Mouse (Mus musculus): ENCODE data around the gene Oaz3. TPM values are rescaled to one million over a fixed set of nuclear protein-coding genes. Genes with fewer than 3 reads are reported as not detected.

Oaz3 gene
- total RNA-seq (2023): not detected

DNA sequence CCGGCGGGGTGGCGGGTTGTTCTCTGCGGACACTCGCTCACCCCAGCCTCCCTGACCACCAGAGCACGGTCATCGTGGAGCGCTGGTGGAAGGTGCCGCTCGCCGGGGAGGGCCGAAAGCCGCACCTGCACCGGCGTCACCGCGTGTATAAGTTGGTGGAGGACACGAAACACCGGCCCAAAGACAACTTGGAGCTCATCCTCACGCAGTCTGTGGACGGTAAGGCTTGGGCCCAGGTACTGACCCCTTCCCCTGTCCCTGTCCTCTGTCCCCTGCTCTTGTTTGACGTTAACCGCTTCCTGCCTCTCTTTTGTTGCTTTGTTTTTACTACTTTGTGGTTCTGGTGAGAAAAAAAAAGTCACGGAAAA lies at the start of gene Oaz3:
Oaz3 (minus strand) TSS at position 319 of the 368 bp plus-strand sequence.

DNA sequence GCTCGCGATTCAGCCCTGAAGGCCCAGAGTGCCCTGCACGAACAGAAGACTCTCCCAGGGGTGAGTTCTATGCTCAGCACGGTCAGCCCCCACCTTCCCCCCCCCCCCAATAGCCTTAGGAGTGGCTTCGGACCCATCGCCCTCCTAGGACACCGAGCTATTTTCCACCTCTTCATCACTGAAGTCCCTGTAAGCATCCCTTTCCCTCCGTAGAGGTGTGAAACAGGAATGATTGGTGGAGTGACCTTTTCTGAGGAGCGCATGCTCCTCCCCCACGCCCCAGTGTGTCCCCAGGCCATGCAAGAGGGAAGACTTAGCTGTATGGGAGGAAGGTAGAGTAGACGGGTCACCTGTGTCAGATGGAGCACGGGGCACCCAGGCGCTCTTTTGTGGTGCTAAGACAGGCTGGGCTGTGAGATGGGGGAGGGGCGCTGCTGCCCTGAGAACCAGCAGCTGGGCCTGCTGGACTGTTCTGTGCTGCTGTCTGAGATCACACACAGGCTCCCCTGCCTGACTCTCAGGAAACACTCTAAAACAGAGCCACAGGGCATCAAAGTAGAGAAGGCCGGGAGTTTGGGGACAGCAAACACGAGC lies 36.7 kb upstream of the Oaz3 start, which contains the start of gene Riiad1:
Riiad1 (minus strand) TSS at position 51 of the 594 bp plus-strand sequence.

DNA sequence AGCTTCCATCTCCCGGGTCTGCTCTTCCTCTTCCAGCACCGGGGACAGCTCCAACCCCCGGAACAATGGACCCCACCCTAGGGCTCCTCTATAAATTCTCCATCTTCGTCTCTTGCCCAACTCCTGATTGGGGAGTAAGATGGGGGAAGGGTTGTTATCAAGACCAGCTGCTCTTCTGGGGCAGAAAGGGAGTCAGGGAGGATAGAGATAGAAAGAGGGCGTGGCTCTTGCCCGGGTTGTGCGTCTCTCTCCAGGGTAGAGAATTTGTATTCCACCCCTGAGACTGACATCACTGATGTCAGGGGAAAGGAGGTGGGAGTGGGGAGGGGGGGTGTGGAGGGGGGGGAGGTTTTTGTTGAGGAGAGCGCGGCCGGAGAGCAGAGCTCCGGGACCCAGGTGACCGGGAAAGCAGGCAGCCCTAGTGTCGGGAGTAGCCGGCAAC lies 34.3 kb upstream of the Oaz3 start, which contains the start of gene Celf3:
Celf3 (plus strand) TSS at position 315 of the 442 bp plus-strand sequence.

DNA sequence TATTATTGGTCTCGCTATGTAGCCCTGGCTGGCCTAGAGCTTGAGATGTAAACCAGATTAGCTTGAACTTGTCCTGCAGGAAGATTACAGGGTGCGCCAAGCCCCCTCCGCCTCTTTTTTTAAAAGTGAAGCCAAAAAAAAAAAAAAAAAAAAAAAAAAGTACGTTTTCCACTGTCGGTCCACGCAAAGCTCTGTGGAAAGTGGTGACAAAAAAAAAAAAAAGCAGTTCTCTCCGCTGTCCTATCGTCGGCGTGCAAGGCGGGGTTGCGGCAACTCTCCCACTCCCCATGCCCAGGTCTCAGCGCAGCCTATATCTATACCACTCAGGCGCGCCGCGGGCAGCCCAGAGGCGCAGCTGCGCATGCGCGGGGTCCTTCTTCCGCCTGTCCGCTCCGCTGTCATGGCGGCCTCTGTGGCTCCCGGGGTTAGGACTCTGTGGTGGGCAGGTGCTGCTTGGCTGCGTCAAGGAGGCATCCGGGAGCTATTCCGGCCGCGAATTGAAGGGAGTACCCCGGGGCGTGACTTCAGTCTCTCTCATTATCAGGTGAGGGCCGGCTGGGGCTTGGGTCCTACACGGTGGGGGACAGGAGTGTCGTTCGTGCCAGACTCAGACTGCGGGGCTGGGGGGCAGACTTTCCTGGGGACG lies 641 bp downstream of the Oaz3 start, which contains the start of gene Mrpl9:
Mrpl9 (plus strand) TSS at position 368 of the 646 bp plus-strand sequence.

DNA sequence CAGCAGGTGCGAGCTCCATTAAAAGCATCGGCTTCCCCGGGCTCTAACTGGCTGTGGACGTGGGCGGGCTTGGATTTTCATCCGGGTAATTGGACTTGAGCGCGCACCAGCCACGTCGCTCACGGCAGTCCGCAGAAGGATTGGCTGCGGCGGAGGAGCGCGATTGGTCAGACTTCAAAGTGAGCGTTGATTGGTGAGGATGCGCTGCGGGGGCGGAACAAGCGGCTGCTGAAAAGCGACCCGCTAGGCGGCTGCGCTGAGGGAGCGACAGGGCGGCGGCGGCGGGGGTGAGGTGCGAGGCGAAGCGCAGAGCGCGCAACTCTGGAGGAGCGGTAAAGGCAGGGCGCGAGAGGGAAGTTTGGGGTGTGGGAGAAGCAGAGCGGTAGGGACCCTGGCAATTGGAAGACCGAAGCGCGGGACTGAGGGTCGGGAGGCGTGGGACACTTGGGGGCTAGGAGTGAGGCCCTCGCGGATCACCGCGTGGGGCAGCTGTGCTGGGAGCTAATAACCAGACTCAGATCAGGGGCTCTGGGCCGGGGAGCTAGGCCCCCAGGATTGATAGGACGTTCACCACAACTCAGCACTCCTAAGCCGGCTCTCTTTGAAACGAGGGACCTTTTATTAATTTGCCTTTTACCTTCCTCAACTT lies 30.6 kb downstream of the Oaz3 start, which contains the start of gene Tdrkh:
Tdrkh (plus strand) TSS at position 243 of the 649 bp plus-strand sequence.

DNA sequence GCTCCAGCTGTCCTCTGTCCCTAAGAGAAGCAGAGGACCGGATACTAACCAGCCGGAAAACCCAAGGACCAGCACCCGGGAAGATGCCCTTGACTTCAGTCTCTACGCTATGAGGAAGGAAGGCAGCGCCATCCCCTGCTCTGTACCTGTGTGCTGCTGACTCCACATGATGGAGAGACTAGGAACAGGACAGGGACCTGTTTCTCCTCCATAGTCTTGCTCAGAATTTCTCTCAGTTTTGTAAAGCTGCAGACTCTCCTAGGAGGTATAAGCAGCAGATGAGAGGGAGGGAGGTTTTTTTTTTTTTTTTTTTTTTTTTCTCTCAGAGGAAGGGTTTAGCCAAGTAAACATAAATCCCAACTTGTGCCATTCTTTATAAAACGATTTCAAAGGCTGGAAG lies 45.5 kb downstream of the Oaz3 start, which contains the start of gene Lingo4:
Lingo4 (plus strand) TSS at position 301 of the 400 bp plus-strand sequence.

Other genes starting within 250 kb of the Oaz3 start
- not detected for gene Gm5286, start 247.2 kb downstream of the Oaz3 start, total RNA-seq (2023)
- not detected for gene Gm4778, start 179.9 kb downstream of the Oaz3 start, total RNA-seq (2023)
- gene Them4, start 133.8 kb downstream of the Oaz3 start, total RNA-seq (2023): 7.2 TPM
- not detected for gene Them5, start 101.8 kb downstream of the Oaz3 start, total RNA-seq (2023)
- not detected for gene C2cd4d, start 81.5 kb downstream of the Oaz3 start, total RNA-seq (2023)
- gene Rorc, start 71.1 kb downstream of the Oaz3 start, total RNA-seq (2023): not detected
- not detected for gene Lingo4, start 45.4 kb downstream of the Oaz3 start, total RNA-seq (2023)
- 5.8 TPM for gene Tdrkh, start 30.6 kb downstream of the Oaz3 start, total RNA-seq (2023)
- 80.5 TPM for gene Mrpl9, start 597 bp downstream of the Oaz3 start, total RNA-seq (2023)
- not detected for gene Celf3, start 34.4 kb upstream of the Oaz3 start, total RNA-seq (2023)
- 4.9 TPM for gene Riiad1, start 36.4 kb upstream of the Oaz3 start, total RNA-seq (2023)
- gene Snx27, start 138.8 kb upstream of the Oaz3 start, total RNA-seq (2023): 29.5 TPM
- not detected for gene Gm10972, start 199.2 kb upstream of the Oaz3 start, total RNA-seq (2023)
- 3.4 TPM for gene Tuft1, start 215.0 kb upstream of the Oaz3 start, total RNA-seq (2023)
- not detected for gene Selenbp2, start 249.6 kb upstream of the Oaz3 start, total RNA-seq (2023)